Mouse (Mus musculus) liver, embryonic 16.5 days (tissue): ENCODE measurements around the gene Ube2d1. TPM values are rescaled to one million over a fixed set of nuclear protein-coding genes. Genes with fewer than 3 reads are reported as not detected.
A peak's percentile ranks its signal among the peaks of the same experiment; 100 is the strongest.

Experiments
- ATAC-seq: fragments of 200-750 bp; cut with Nextera tagmentation; 2 replicates; pipeline ENCODE4 v1.8.0; 2017; ENCODE audit warnings: low read depth, mild to moderate bottlenecking, moderate number of reproducible peaks, moderate library complexity
- H3K27ac ChIP-seq: fragments of 300-500 bp; sonication (generic); 2 replicates; pipeline ENCODE4 v1.5.1; 2014; ENCODE audit warnings: mild to moderate bottlenecking, low read length
- H3K27me3 ChIP-seq: fragments of 300-500 bp; sonication (generic); 2 replicates; pipeline ENCODE4 v1.6.1; 2014; ENCODE audit warnings: low read depth, low read length, mixed read lengths; ENCODE audit not compliant: control insufficient read depth, insufficient read depth
- H3K36me3 ChIP-seq: fragments of 300-500 bp; sonication (generic); 2 replicates; pipeline ENCODE4 v1.6.1; 2014; ENCODE audit warnings: mild to moderate bottlenecking; ENCODE audit not compliant: control insufficient read depth, insufficient read depth
- H3K4me1 ChIP-seq: fragments of 300-500 bp; sonication (generic); 2 replicates; pipeline ENCODE4 v1.6.1; 2014; ENCODE audit warnings: low read depth, low read length, mixed read lengths; ENCODE audit not compliant: control insufficient read depth
- H3K4me2 ChIP-seq: fragments of 300-500 bp; sonication (generic); 2 replicates; pipeline ENCODE4 v1.6.1; 2014; ENCODE audit warnings: low read depth, low read length, mixed read lengths
- H3K4me3 ChIP-seq: fragments of 300-500 bp; sonication (generic); 2 replicates; pipeline ENCODE4 v1.5.1; 2014; ENCODE audit warnings: low read depth, mild to moderate bottlenecking, low read length
- H3K9ac ChIP-seq: fragments of 300-500 bp; sonication (generic); 2 replicates; pipeline ENCODE4 v1.6.1; 2014; ENCODE audit warnings: low read depth, low read length
- H3K9me3 ChIP-seq: fragments of 300-500 bp; sonication (generic); replicated peaks from 2 replicates; pipeline ENCODE4 v1.6.1; 2016; ENCODE audit warnings: low read length; ENCODE audit not compliant: control insufficient read depth
- WGBS: fragments of 180-500 bp; shearing (Covaris S2); extraction: QIAGEN DNeasy Blood & Tissue Kit; methylation state at CpG from one replicate; pipeline ENCODE4 v1.1.7; 2014; ENCODE audit not compliant: insufficient replicate concordance; 5-methylcytosine and 5-hydroxymethylcytosine counted together
- polyA plus RNA-seq: library from polyadenylated mRNA; unstranded; fragments of >200 nt; fragmentation: Nextera tagmentation; extraction: Ambion mirVana; gene quantifications from 2 replicates; pipeline ENCODE4 v1.2.1, GENCODE M21; 2015

Gene Ube2d1
- 6.5 and 6.6 TPM in 2 replicates for polyA plus RNA-seq

- Histone ChIP-seq H3K27ac (no peak within 1 kb of the TSS), H3K4me3 (peak within 1 kb of the TSS; percentile 74), H3K4me2 (peak within 1 kb of the TSS; percentile 69), H3K36me3 (no peaks in the 10 kb centered on the region), H3K27me3 (no peaks in the 10 kb centered on the region; the same call in 1 of the 2 replicates), H3K9ac (peak within 1 kb of the TSS; percentile 65), H3K9me3 (no peaks in the 10 kb centered on the region), H3K4me1 (no peaks in the 10 kb centered on the region; the same call in 1 of the 2 replicates)
- whole genome bisulfite sequencing, result 0% methylated on average over 50 of the region's 50 CpGs
- peak; percentile 84 for ATAC-seq
Measured at GRCm38 (mm10) chr10:71285126-71285580, at the start of gene Ube2d1. Gene Ube2d1 (minus strand): TSS chr10:71285262.

GRCm38 (mm10) chr10:71332859-71333258 is 47.8 kb upstream of the Ube2d1 start:
- Histone ChIP-seq H3K4me2 (no peak overlapping the region), H3K36me3 (peaks cover 14% of the 10 kb centered on the region), H3K9ac (no peak overlapping the region), H3K9me3 (no peaks in the 10 kb centered on the region), H3K27ac (no peak overlapping the region), H3K27me3 (no peaks in the 10 kb centered on the region), H3K4me3 (no peak overlapping the region), H3K4me1 (no peaks in the 10 kb centered on the region)
- WGBS, result 85% methylated on average over 9 of the region's 9 CpGs
- ATAC-seq, result no peak

- no peaks in the 10 kb centered on the region for H3K9me3 ChIP-seq
- no peak overlapping the region for H3K4me3 ChIP-seq
- no peaks in the 10 kb centered on the region for H3K4me1 ChIP-seq
- ATAC-seq, result no peak
- WGBS, result 87% methylated on average over 4 of the region's 4 CpGs
- no peak overlapping the region for H3K4me2 ChIP-seq
- H3K36me3 ChIP-seq, result peaks cover 14% of the 10 kb centered on the region
- H3K9ac ChIP-seq, result no peak overlapping the region
- H3K27ac ChIP-seq, result no peak overlapping the region
- H3K27me3 ChIP-seq, result no peaks in the 10 kb centered on the region
Measured at GRCm38 (mm10) chr10:71332376-71332775, 47.3 kb upstream of the Ube2d1 start.

- no peak overlapping the region for H3K4me3 ChIP-seq
- H3K36me3 ChIP-seq, result peaks cover 14% of the 10 kb centered on the region
- H3K9ac ChIP-seq, result no peak overlapping the region
- H3K27me3 ChIP-seq, result no peaks in the 10 kb centered on the region
- H3K4me2 ChIP-seq, result no peak overlapping the region
- no peak overlapping the region for H3K27ac ChIP-seq
- 85% methylated on average over 7 of the region's 7 CpGs for WGBS
- no peaks in the 10 kb centered on the region for H3K9me3 ChIP-seq
- H3K4me1 ChIP-seq, result no peaks in the 10 kb centered on the region
- ATAC-seq, result no peak
Measured at GRCm38 (mm10) chr10:71331908-71332307, 46.8 kb upstream of the Ube2d1 start.

- Histone ChIP-seq H3K4me2 (no peak overlapping the region), H3K9me3 (no peaks in the 10 kb centered on the region), H3K36me3 (peaks cover 10% of the 10 kb centered on the region), H3K27ac (no peak overlapping the region), H3K4me1 (no peaks in the 10 kb centered on the region), H3K4me3 (no peak overlapping the region), H3K27me3 (no peaks in the 10 kb centered on the region), H3K9ac (no peak overlapping the region)
- WGBS, result 85% methylated on average over 12 of the region's 12 CpGs
- ATAC-seq, result no peak
Measured at GRCm38 (mm10) chr10:71330070-71330469, 45.0 kb upstream of the Ube2d1 start.

GRCm38 (mm10) chr10:71329295-71329694 is 44.2 kb upstream of the Ube2d1 start:
- no peaks in the 10 kb centered on the region for H3K4me1 ChIP-seq
- no peak overlapping the region for H3K4me2 ChIP-seq
- no peak overlapping the region for H3K27ac ChIP-seq
- no peaks in the 10 kb centered on the region for H3K9me3 ChIP-seq
- H3K9ac ChIP-seq, result no peak overlapping the region
- 85% methylated on average over 6 of the region's 6 CpGs for WGBS
- peaks cover 10% of the 10 kb centered on the region for H3K36me3 ChIP-seq
- no peak overlapping the region for H3K4me3 ChIP-seq
- no peak for ATAC-seq
- H3K27me3 ChIP-seq, result no peaks in the 10 kb centered on the region

GRCm38 (mm10) chr10:71328870-71329269 is 43.8 kb upstream of the Ube2d1 start:
- H3K4me3 ChIP-seq, result no peak overlapping the region
- no peaks in the 10 kb centered on the region for H3K4me1 ChIP-seq
- H3K9ac ChIP-seq, result no peak overlapping the region
- 73% methylated on average over 5 of the region's 5 CpGs for WGBS
- no peaks in the 10 kb centered on the region for H3K9me3 ChIP-seq
- no peak for ATAC-seq
- H3K4me2 ChIP-seq, result no peak overlapping the region
- peaks cover 10% of the 10 kb centered on the region for H3K36me3 ChIP-seq
- H3K27me3 ChIP-seq, result no peaks in the 10 kb centered on the region
- no peak overlapping the region for H3K27ac ChIP-seq

- H3K9ac ChIP-seq, result no peak overlapping the region
- 76% methylated on average over 6 of the region's 6 CpGs for WGBS
- no peak overlapping the region for H3K4me3 ChIP-seq
- H3K27me3 ChIP-seq, result no peaks in the 10 kb centered on the region
- H3K4me2 ChIP-seq, result no peak overlapping the region
- no peak overlapping the region for H3K27ac ChIP-seq
- H3K4me1 ChIP-seq, result no peaks in the 10 kb centered on the region
- H3K36me3 ChIP-seq, result peaks cover 10% of the 10 kb centered on the region
- no peaks in the 10 kb centered on the region for H3K9me3 ChIP-seq
- no peak for ATAC-seq
Measured at GRCm38 (mm10) chr10:71328382-71328781, 43.3 kb upstream of the Ube2d1 start.

GRCm38 (mm10) chr10:71327386-71327785 is 42.3 kb upstream of the Ube2d1 start:
- no peak for ATAC-seq
- Histone ChIP-seq H3K4me2 (no peak overlapping the region), H3K36me3 (peaks cover 10% of the 10 kb centered on the region), H3K4me1 (no peaks in the 10 kb centered on the region), H3K27ac (no peak overlapping the region), H3K27me3 (no peaks in the 10 kb centered on the region), H3K9ac (no peak overlapping the region), H3K9me3 (no peaks in the 10 kb centered on the region), H3K4me3 (no peak overlapping the region)
- WGBS, result 78% methylated on average over 10 of the region's 10 CpGs
